Mouse (Mus musculus) kidney, postnatal 36 days (tissue): ENCODE measurements around the gene Cd2ap.

Experiments
- DNase-seq, 2 experiments: peaks; one replicate each; pipeline ENCODE4 v3.0.0; 2021 to 2022; ENCODE audit warnings: mixed read lengths in 2 of 2

The Cd2ap gene

DNA sequence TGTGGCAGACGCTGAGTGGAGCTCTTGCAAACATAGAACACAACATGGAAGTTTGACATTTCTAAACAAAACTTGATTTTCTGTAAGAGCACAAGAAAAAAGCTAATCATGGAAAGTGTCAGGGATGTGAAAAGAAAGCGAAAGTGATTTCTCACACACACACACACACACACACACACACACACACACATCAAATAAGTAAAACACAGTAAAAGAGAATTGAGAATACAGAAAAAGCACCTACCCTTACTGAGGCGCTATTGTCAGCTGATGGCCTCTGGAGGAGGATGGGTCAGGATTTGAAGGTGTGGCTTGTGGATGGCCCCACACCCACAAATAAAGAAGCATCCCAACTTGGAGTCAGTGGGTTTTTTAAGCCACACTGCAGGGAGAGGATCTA is 19.0 kb downstream of the Cd2ap start:
- no peak for DNase-seq

DNA sequence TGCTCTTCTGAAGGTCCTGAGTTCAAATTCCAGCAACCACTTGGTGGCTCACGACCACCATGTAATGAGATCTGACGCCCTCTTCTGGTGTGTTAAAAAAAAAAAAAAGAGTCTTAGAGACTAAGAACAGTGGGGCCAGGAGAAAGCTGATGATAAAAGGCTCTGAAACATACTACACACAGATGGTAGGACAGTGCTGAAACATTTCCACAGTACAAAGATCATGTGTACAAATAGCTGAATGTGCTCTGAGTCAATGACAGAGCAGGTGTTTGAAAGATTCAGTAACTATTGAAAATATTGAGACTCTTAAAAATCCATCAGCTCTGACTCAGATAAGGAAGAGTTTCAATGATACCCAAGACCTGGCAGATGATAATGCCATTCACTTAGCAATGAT is 29.4 kb downstream of the Cd2ap start:
- no peak for DNase-seq

DNA sequence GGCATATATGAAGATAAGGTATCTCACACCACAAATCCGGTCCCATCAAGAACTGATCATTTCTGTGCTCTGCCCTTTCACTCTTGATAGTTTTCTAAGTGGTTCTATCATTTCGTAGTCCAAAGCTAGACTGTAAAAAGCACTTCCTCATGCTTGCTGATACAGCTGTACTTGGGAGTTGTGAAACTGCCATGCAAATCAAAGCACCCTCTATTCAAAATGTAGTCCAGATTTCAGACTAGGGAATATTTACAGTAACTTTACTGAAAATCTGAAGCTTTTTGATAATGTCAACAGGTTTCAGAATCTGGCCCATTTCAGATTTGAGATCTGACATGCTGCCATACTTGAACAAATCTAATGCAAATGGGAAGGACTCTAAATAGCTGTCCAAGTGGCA is 39.3 kb downstream of the Cd2ap start:
- no peak for DNase-seq

DNA sequence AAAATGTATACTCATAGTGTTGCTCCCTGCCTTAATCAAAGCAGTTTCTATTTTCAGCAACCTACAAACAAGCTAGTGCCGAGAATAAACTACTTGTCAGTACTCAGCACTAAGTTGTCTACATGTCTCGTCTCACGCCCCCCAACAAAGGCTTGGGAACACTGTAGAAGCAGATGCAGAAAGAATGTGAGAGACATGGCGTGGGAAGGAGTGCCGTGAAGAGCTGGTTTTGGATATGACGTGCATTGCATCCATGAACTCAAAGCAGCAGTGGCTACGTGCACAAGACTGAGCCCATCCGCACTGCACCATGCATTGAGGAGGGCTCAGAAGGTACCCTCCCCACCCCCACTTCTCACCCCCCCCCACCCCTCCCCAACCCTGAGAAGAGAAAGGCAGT is 53.7 kb downstream of the Cd2ap start:
- no peak for DNase-seq

DNA sequence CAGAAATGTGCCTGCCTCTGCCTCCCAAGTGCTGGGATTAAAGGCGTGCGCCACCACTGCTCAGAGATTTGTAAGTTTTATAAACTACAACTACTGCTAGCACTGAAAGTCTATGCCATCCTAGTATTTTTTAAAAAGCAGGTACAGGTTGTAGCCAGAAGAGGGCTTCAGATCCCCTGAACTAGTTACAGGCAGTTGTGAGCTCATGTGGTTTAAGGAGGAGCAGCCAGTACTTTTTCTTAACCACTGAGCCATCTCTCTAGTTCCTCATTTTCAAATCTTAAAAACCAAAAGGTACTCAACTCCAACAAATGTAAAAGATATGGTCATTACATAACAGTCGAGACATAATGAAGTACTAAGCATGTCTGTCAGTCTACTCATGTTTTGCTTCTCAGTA is 61.1 kb downstream of the Cd2ap start:
- no peak for DNase-seq

DNA sequence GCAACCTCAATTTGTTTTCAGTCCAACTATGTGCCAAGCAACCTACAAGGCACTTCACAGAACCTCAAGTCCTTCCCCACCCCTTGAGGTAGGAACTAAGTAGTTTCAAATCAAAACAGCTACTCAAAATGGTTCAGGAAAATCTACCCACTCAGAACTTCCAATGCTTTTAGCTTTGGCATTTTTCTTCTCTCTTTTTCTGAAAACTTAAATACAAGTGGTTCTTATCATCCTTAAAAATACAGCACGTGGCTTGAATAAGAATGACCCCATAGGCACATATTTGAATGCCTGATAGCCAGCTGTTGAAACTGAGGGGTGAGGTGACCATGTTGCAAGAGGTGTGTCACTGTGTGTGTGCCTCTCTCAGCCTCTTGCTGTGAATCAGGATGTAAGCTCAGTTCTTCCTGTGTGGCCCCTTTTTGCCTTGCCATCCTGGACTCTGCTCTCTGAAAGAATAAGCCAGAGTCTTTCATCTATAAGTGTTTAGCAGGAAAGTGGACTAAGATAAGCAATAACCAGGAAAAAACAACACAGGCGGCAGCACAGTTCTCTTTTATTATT is 84.0 kb downstream of the Cd2ap start:
- DNase-seq, result no peak

DNA sequence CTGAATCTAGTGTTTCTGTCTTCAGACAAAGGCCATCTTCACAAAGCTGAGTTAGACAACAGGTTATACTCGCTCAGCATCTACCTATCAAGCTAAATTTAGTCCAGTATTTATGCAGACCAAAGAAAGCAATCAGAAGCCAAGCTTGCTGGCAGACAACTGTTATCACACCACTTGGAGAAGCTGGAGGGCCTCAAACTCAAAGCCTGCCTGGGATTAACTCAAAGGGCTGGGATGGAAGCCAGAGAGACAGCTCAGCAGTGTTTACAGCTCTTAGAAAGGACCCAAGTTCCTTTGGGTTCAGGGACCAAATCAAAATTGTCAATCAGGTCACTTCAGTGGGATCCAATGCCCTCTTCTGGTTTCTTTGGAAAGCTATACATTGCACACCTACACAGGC is 85.7 kb downstream of the Cd2ap start:
- no peak for DNase-seq

DNA sequence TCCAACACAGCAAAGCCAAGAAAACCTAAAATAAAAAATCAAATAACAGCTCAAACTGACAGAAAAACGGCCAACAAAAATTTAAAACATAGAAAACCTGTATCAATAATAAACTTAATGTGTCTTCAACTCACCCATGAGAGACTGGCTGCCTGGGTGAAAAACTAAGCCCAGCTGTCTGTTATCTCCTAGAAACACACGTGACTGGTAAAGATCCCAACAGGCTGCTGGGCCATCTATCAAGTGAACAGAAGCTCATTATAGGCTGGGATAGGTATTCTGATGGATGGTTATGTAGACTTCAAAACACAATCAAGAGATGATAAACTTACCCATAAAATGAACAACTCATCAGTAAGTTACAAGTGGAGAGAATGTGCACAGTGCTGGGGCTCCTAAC is 86.7 kb downstream of the Cd2ap start:
- DNase-seq, result no peak

DNA sequence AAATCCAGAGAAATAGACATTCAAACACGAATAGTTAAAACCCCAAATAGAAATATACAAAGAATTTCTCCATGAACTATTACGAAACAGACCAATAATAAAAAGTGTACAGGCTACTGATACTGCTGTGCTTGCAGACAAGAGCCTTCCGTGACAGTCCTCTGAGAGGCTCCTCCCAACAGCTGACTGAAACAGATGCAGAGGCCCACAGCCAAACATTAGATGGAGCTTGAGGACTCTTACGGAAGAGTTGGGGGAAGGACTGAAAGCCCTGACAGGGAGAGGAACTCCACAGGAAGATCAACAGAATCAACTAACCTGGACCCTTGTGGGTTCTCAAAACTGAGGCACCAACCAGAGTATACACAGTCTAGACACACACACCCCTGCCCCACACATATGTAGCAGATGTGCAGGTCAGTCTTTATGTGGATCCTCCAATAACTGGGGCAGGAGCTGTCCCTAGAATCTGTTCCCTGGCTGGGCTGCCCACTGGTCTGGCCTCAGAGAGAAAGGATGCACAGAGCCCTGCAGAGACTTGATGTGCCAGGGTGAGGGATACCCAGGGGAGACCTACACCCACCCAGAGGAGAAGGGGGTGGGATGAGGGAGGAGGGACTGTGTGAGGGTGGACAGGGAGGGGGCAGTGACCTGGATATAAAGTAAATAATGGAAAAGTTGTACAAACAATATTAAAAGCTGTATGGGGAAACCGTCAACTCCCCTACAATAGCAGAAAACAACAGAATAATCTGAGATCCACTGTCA is 87.6 kb downstream of the Cd2ap start:
- DNase-seq, result no peak

DNA sequence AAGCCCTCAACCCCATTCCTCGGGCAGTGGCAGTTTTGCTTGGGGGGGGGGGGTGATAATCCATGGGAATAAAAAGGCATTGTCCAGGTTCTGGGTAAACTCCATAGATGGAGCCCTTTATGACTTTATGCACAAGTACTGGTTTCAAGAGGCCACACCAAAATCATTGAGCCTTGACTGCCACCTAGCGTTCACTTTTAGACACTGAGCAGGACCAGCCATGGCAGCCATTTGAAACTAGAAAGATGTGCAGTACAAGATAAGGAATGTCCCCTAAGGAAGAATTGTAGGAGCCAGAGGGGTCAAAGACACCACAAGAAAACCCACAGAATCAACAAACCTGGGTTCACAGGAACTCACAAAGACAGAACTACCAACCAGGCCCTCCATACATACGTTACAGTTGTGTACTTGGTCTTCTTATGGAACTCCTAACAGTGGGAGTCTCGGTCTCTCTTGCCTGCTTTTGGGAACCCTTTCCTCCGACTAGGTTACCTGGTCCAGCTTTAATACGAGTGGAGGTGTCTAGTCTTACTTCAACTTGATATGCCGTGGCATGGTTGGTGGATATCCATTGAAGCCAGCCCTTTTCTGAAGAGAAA is 94.2 kb downstream of the Cd2ap start:
- DNase-seq, result peak; percentile 73 to 83

DNA sequence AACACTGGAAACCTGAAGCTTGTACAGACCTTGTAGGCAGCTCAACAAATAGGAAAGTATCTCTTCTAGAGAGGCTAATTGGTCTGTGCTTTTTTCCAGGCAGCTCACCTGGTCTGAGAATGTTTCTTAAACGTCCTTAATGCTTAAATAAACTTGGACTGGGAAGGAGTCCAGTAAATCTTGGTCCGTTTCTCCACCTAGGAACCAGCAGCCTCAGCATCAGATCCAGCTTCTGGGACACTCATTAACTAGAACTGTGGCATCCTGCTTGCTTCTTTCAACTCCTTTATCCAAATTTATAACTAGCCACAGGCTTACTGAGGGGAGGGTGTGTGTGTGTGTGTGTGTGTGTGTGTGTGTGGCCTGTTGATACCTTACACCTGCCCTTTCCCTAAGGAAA is 122.7 kb downstream of the Cd2ap start:
- DNase-seq, result peak; percentile 32 to 60

DNA sequence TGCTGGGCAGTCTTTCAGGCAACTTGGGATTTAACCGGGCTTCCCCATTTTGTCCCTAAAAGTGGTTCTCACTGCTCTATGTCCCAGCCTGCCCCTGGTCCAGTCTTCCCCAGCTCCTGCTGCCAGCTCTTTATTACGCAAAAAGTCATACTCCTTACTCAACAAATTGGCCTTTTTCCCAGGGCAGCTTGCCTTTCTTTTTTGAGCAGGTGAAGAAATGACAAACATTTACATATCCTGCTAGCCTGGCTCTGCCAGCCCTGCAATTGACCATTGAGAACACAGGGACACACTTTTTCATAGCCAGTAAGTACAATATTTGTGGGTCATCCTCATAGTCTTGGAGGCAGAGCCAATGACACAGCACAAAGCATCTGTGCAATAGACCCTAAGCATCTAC is 124.3 kb downstream of the Cd2ap start:
- peak; percentile 25 to 47 for DNase-seq

DNA sequence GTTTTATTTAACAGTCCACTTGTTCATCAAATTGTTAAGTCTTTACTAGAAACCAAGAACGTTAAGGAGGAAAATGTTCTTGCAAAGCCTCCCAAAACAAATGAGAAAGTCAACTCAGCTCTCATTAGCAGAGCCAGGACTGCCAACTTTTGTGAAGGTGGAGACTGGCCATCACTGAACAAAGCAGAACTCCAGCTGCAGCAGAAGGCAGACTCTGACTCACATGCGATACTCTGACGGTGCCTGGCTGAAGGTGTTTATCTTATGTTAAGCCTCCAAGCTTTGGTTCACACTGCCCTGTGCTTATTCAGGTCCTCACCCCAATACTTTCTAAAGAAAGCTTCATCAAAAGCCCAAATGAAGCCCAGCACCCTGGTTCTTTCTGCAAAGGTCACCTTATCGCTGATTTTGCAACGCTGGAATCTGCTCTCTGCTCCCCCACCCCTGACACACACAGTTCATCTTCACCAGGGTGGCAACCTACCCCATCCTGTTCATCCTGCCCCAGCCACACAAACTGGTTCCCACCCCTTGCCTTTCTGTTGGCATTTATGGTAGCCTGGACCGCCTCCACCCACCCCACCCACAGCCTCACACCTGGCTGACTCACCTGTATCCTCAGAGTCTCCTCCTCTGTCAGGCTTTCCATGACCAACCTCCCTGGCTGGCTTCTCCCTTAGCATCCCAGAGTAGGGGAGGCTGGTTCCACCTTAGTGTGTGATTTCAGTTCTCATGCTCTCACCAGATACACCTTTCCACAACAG is 130.6 kb downstream of the Cd2ap start:
- no peak for DNase-seq
